Comparison of ENCODE assay signal across 8 mouse cellular contexts in the genomic region with DNA sequence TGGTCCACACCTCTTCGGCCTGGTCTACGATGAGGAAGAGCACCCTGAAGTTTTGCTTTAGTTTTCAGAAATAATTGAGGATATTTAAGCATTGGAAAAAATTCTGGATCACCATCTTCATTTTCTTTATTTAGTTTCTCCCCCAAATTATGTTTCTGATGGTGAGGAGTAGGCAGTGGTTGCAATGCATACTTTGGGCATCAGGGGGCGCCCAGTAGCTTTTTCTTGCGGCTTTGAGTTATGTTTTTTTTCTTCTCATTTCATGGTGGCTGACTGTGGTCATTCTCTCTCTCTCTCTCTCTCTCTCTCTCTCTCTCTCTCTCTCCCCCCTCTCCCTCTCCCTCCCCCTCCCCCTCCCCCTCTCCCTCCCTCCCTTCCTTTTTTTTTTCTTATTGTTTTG. TPM values are rescaled to one million over a fixed set of nuclear protein-coding genes. Genes with fewer than 3 reads are reported as not detected.
DNase-seq lines count a peak whose midpoint lies in the region; ATAC-seq and TF ChIP-seq lines count a peak whose summit lies in the region.
"Had no signal": no experiment of that assay in that cellular context is flagged by ENCODE, and none has a peak within 500 bp of the region (broad histone marks: within the 10 kb centered on the region; RNA-seq: fewer than 3 reads in every experiment).

No protein-coding gene starts in this region.

- H3K27me3 ChIP-seq in kidney, adult 2 months (replicated peaks; ENCODE audit: control insufficient read depth, insufficient read depth, low read length), result no peaks in the 10 kb centered on the region
- H3K27me3 ChIP-seq in kidney, embryonic 14.5 days (ENCODE audit: control insufficient read depth, insufficient read depth, low read length), result no peaks in the 10 kb centered on the region
- H3K27me3 ChIP-seq in Patski, result no peaks in the 10 kb centered on the region
- H3K27me3 ChIP-seq: liver, embryonic 13.5 days had no signal

- no peaks in the 10 kb centered on the region for H3K4me1 ChIP-seq in kidney, adult 2 months (ENCODE audit: control insufficient read depth, insufficient read depth, low read length)
- no peaks in the 10 kb centered on the region for H3K4me1 ChIP-seq in kidney, embryonic 14.5 days (ENCODE audit: control insufficient read depth, insufficient read depth, low read length)
- H3K4me1 ChIP-seq: liver, embryonic 13.5 days had no signal

- no peak for TF ChIP-seq POLR2A in kidney, adult 2 months (IDR thresholded peaks at IDR 0.05; ENCODE audit: low read depth, low read length)

- no peak overlapping the region for H3K9ac ChIP-seq in kidney, embryonic 14.5 days (ENCODE audit: low read depth, low read length)
- H3K9ac ChIP-seq: liver, embryonic 13.5 days had no signal

- no peak overlapping the region for H3K4me3 ChIP-seq in kidney, adult 2 months (ENCODE audit: insufficient read depth, low read depth, low read length)
- no peak overlapping the region for H3K4me3 ChIP-seq in kidney, embryonic 14.5 days (ENCODE audit: low read length)
- H3K4me3 ChIP-seq: liver, embryonic 13.5 days had no signal

- intact Hi-C loops in left cerebral cortex, postnatal 36 days (cut with DNase I), result loop anchor here (2.0 to 10.0 kb wide), 2 partner anchors 238 to 304 kb away; no protein-coding TSS in a partner anchor

- CTCF ChIA-PET in Patski (lab: Charles Lee), result interaction anchor here (0.9 to 1.7 kb wide), 4 partner anchors 210 to 239 kb away, joined by 3 to 8 read pairs (median 4); no protein-coding TSS in a partner anchor

- ATAC-seq in kidney, embryonic 14.5 days (ENCODE audit: low FRiP score, low TSS enrichment), result no peak
- ATAC-seq in CD4-positive, CD25-positive, alpha-beta regulatory T cell, adult 4 months, result peak; percentile 78
- ATAC-seq in Patski, result no peak

- POLR2A ChIA-PET in Patski (lab: Charles Lee), result no interaction called here

- in situ Hi-C loops in Patski (cut with MboI; ENCODE audit: low pct_unique_long_range_greater_than_20kb), result no loop called here

- TF ChIP-seq CTCF in kidney, adult 2 months (conservative IDR thresholded peaks at IDR 0.05; ENCODE audit: insufficient read depth, insufficient read length, low read depth, low read length), result peak; percentile 59
- TF ChIP-seq CTCF in Patski (IDR thresholded peaks at IDR 0.05), result peak; percentile 69

- H3K9me3 ChIP-seq in kidney, embryonic 14.5 days (ENCODE audit: control insufficient read depth, low read length), result no peaks in the 10 kb centered on the region

- H3K4me2 ChIP-seq in kidney, embryonic 14.5 days (replicated peaks; ENCODE audit: low read depth, low read length), result no peak overlapping the region
- H3K4me2 ChIP-seq: liver, embryonic 13.5 days had no signal

- no peaks in the 10 kb centered on the region for H3K36me3 ChIP-seq in kidney, adult 2 months (ENCODE audit: control insufficient read depth, insufficient read depth, low read length)
- no peaks in the 10 kb centered on the region for H3K36me3 ChIP-seq in kidney, embryonic 14.5 days (ENCODE audit: control insufficient read depth, insufficient read depth, low read length)
- H3K36me3 ChIP-seq: liver, embryonic 13.5 days had no signal

- DNase-seq in kidney, adult 2 months, result peak; percentile 38
- no peak for DNase-seq in Patski (ENCODE audit: low read depth, low spot score)
- DNase-seq in embryo, embryonic 9.5 days (ENCODE audit: extremely low spot score), result peak; percentile 42
- DNase-seq in left cerebral cortex, postnatal 36 days (ENCODE audit: low spot score in 2 of 2), result peak; percentile 46 to 68
- peak; percentile 80 to 87 for DNase-seq in right cerebral cortex, adult 2 months (ENCODE audit: low spot score in 2 of 2)
- DNase-seq: liver, embryonic 13.5 days had no signal

- WGBS in kidney, adult 2 months, result 34% methylated on average over 4 of the region's 4 CpGs
- WGBS in kidney, embryonic 14.5 days, result 29% methylated on average over 4 of the region's 4 CpGs

- no peak overlapping the region for H3K27ac ChIP-seq in kidney, adult 2 months (ENCODE audit: insufficient read depth, low read depth, low read length)
- H3K27ac ChIP-seq in kidney, embryonic 14.5 days (ENCODE audit: low read depth, low read length), result no peak overlapping the region
- H3K27ac ChIP-seq: liver, embryonic 13.5 days had no signal

RNA-seq across cellular contexts. Expression of gene 2410004P03Rik, which starts 6.9 kb away (rescaled TPM):
- 0.02 TPM in 1 of 2 replicates, not detected in the other for polyA plus RNA-seq in kidney, adult 2 months (2012; rRNA removed)
- 0.14 and 0.63 TPM in 2 replicates for polyA plus RNA-seq in kidney, embryonic 14.5 days (2014; fragmentation: Nextera tagmentation; extraction: Ambion mirVana)
- polyA plus RNA-seq in CD4-positive, CD25-positive, alpha-beta regulatory T cell, adult 4 months (2017; shearing (Covaris generic)), result 1 to 10 TPM; 1.2 to 1.8 TPM
- polyA plus RNA-seq in Patski (2021), result not detected
- total RNA-seq in left cerebral cortex, postnatal 36 days (2021), result under 1 TPM; 0.34 to 0.89 TPM

RNA-seq across cellular contexts. Expression of gene Pqlc3, which starts 18.3 kb away (rescaled TPM):
- polyA plus RNA-seq in kidney, adult 2 months (2012; rRNA removed), result 9.0 and 11.8 TPM in 2 replicates
- polyA plus RNA-seq in kidney, embryonic 14.5 days (2014; fragmentation: Nextera tagmentation; extraction: Ambion mirVana), result 2.5 and 3.0 TPM in 2 replicates
- polyA plus RNA-seq in CD4-positive, CD25-positive, alpha-beta regulatory T cell, adult 4 months (2017; shearing (Covaris generic)), result 10 to 100 TPM; 73.7 to 86.4 TPM
- 24.7 TPM for polyA plus RNA-seq in Patski (2021)
- total RNA-seq in left cerebral cortex, postnatal 36 days (2021), result 1 to 10 TPM in 1 of 2 experiments, under 1 TPM in 1; 0.84 to 1.4 TPM
